Mouse (Mus musculus): ENCODE data around the gene Cgref1. TPM values are rescaled to one million over a fixed set of nuclear protein-coding genes. Genes with fewer than 3 reads are reported as not detected.
A peak's percentile ranks its signal among the peaks of the same experiment; 100 is the strongest.

Gene Cgref1
- polyA plus RNA-seq, 1 experiment from 2014 or later, result 89.1 TPM

DNA sequence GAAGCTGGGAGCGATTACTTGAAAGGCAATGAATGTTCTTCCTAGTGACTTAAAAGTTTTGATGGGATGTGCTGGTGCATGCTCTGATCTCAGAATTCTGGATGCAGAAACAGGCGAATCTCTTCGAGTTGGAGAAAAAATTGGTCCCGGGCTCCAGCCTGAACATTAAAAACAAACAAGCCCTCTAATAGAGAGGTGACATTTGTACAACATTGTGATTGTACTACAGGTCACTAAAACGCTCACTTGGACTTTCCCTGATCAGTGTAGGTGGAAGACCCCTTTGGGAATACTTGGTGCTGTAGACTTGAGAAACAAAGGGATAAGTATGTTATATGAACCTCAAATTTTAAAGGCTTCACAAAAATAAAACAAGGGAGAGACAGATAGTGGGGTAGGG is 58.7 kb downstream of the Cgref1 start:
- no peak for ATAC-seq
- H3K27ac ChIP-seq (ENCODE audit: low read depth, low read length), result peak overlapping the region; percentile 85
- WGBS, result 26% methylated on average over 5 of the region's 5 CpGs
- no peaks in the 10 kb centered on the region for H3K27me3 ChIP-seq (replicated peaks; ENCODE audit: control insufficient read depth, insufficient read depth, low read length)
- H3K4me2 ChIP-seq (ENCODE audit: low read length), result peak overlapping the region; percentile 66
- peak overlapping the region; percentile 71 for H3K9ac ChIP-seq (ENCODE audit: low read depth, low read length)
- H3K4me3 ChIP-seq (ENCODE audit: low read length), result peak overlapping the region; percentile 55
- H3K36me3 ChIP-seq (ENCODE audit: control insufficient read depth, insufficient read depth, low read length), result peaks cover 7% of the 10 kb centered on the region; the same call in 1 of the 2 replicates
- no peaks in the 10 kb centered on the region for H3K9me3 ChIP-seq (ENCODE audit: control insufficient read depth, low read length)
- H3K4me1 ChIP-seq (ENCODE audit: control insufficient read depth, insufficient read depth, low read depth, low read length), result peaks cover 16% of the 10 kb centered on the region

DNA sequence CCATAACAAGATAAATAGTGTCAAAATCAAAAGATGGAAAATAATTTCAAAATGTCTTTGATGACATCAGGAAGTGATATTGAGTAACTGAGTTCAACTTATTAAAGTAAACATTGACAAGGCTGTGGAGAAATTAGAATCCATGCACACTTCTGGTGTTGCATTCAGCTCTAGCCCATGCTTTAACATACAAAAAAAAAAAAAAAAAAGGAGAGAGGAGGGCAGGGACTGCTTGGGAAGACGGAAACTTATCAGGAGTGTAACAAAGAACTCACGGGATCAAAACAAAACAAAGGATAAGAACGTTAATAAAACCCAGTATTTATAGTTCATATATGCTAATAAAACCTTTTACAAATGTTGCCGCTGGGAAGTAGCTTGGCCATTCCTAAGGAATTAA is 59.2 kb downstream of the Cgref1 start:
- Histone ChIP-seq H3K27me3 (replicated peaks; ENCODE audit: control insufficient read depth, insufficient read depth, low read length) (no peaks in the 10 kb centered on the region), H3K4me3 (ENCODE audit: low read length) (no peak overlapping the region), H3K27ac (ENCODE audit: low read depth, low read length) (no peak overlapping the region), H3K36me3 (ENCODE audit: control insufficient read depth, insufficient read depth, low read length) (peaks cover 3% of the 10 kb centered on the region; the same call in 1 of the 2 replicates), H3K4me2 (ENCODE audit: low read length) (peak overlapping the region; percentile 66), H3K9ac (ENCODE audit: low read depth, low read length) (no peak overlapping the region), H3K4me1 (ENCODE audit: control insufficient read depth, insufficient read depth, low read depth, low read length) (peaks cover 16% of the 10 kb centered on the region), H3K9me3 (ENCODE audit: control insufficient read depth, low read length) (no peaks in the 10 kb centered on the region)
- 49% methylated on average over 4 of the region's 4 CpGs for WGBS
- no peak for ATAC-seq

Other genes starting within 250 kb of the Cgref1 start
- gene Dpysl5, start 234.0 kb downstream of the Cgref1 start, polyA plus RNA-seq (2015; fragmentation: Nextera tagmentation; extraction: Ambion mirVana), result 200 and 274 TPM in 2 replicates
- gene Mapre3, start 130.9 kb downstream of the Cgref1 start, polyA plus RNA-seq (2015; fragmentation: Nextera tagmentation; extraction: Ambion mirVana), result 151 and 153 TPM in 2 replicates
- 67.0 and 68.4 TPM in 2 replicates for gene Tmem214, start 77.6 kb downstream of the Cgref1 start, polyA plus RNA-seq (2015; fragmentation: Nextera tagmentation; extraction: Ambion mirVana)
- gene Agbl5, start 56.9 kb downstream of the Cgref1 start, polyA plus RNA-seq (2015; fragmentation: Nextera tagmentation; extraction: Ambion mirVana), result 19.1 and 23.1 TPM in 2 replicates
- 232 and 244 TPM in 2 replicates for gene Ost4, start 37.8 kb downstream of the Cgref1 start, polyA plus RNA-seq (2015; fragmentation: Nextera tagmentation; extraction: Ambion mirVana)
- 16.3 and 24.6 TPM in 2 replicates for gene Emilin1, start 32.2 kb downstream of the Cgref1 start, polyA plus RNA-seq (2015; fragmentation: Nextera tagmentation; extraction: Ambion mirVana)
- 12.2 and 13.7 TPM in 2 replicates for gene Khk, start 24.2 kb downstream of the Cgref1 start, polyA plus RNA-seq (2015; fragmentation: Nextera tagmentation; extraction: Ambion mirVana)
- 115 and 123 TPM in 2 replicates for gene Preb, start 14.8 kb upstream of the Cgref1 start, polyA plus RNA-seq (2015; fragmentation: Nextera tagmentation; extraction: Ambion mirVana)
- not detected in 2 replicates for gene Tcf23, start 23.1 kb upstream of the Cgref1 start, polyA plus RNA-seq (2015; fragmentation: Nextera tagmentation; extraction: Ambion mirVana)
- 174 and 195 TPM in 2 replicates for gene Atraid, start 102.7 kb upstream of the Cgref1 start, polyA plus RNA-seq (2015; fragmentation: Nextera tagmentation; extraction: Ambion mirVana)
- 30.1 and 31.6 TPM in 2 replicates for gene Slc5a6, start 103.3 kb upstream of the Cgref1 start, polyA plus RNA-seq (2015; fragmentation: Nextera tagmentation; extraction: Ambion mirVana)
- 11.6 and 16.8 TPM in 2 replicates for gene Cad, start 109.2 kb upstream of the Cgref1 start, polyA plus RNA-seq (2015; fragmentation: Nextera tagmentation; extraction: Ambion mirVana)
- not detected in 2 replicates for gene Dnajc5g, start 160.7 kb upstream of the Cgref1 start, polyA plus RNA-seq (2015; fragmentation: Nextera tagmentation; extraction: Ambion mirVana)
- gene Slc30a3, start 162.6 kb upstream of the Cgref1 start, polyA plus RNA-seq (2015; fragmentation: Nextera tagmentation; extraction: Ambion mirVana), result 44.3 and 52.7 TPM in 2 replicates
- 1.00 TPM in 1 of 2 replicates, not detected in the other for gene Trim54, start 171.1 kb upstream of the Cgref1 start, polyA plus RNA-seq (2015; fragmentation: Nextera tagmentation; extraction: Ambion mirVana)
- gene Ucn, start 193.2 kb upstream of the Cgref1 start, polyA plus RNA-seq (2015; fragmentation: Nextera tagmentation; extraction: Ambion mirVana), result not detected in 2 replicates
- 56.1 and 61.1 TPM in 2 replicates for gene Mpv17, start 208.7 kb upstream of the Cgref1 start, polyA plus RNA-seq (2015; fragmentation: Nextera tagmentation; extraction: Ambion mirVana)
- gene Gm29609, start 234.3 kb upstream of the Cgref1 start, polyA plus RNA-seq (2015; fragmentation: Nextera tagmentation; extraction: Ambion mirVana), result 2.1 and 2.2 TPM in 2 replicates
- gene Gtf3c2, start 234.6 kb upstream of the Cgref1 start, polyA plus RNA-seq (2015; fragmentation: Nextera tagmentation; extraction: Ambion mirVana), result 51.6 and 63.2 TPM in 2 replicates
- 120 and 124 TPM in 2 replicates for gene Snx17, start 247.6 kb upstream of the Cgref1 start, polyA plus RNA-seq (2015; fragmentation: Nextera tagmentation; extraction: Ambion mirVana)
- gene Eif2b4, start 247.8 kb upstream of the Cgref1 start, polyA plus RNA-seq (2015; fragmentation: Nextera tagmentation; extraction: Ambion mirVana), result 88.5 and 91.6 TPM in 2 replicates

All from hindbrain, embryonic 16.5 days (tissue).